Mouse (Mus musculus) kidney, adult 8-10 months (tissue): ENCODE measurements at regions not wholly inside any gene's neighbourhood (a gene's known extent, or its start where the extent isn't known, plus 50 kb on each side); places are given as distances from the start of the nearest gene placed in this dataset.
A peak's percentile ranks its signal among the peaks of the same experiment; 100 is the strongest.

Source experiments
- DNase-seq, 2 experiments: peaks; one replicate each; pipeline ENCODE4 v3.0.0; 2022

- DNase-seq: no peak
Measured at GRCm38 (mm10) chr8:44155705-44156321, 446.0 kb upstream of the Adam34 start.

GRCm38 (mm10) chr8:44165115-44165514 is 455.3 kb upstream of the Adam34 start:
- DNase-seq: no peak

GRCm38 (mm10) chr8:44177016-44177415 is 467.2 kb upstream of the Adam34 start:
- DNase-seq: no peak

- no peak for DNase-seq
Measured at GRCm38 (mm10) chr8:44202228-44202627, 492.4 kb upstream of the Adam34 start.

GRCm38 (mm10) chr8:44206391-44207170 is 496.7 kb upstream of the Adam34 start:
- no peak for DNase-seq

- DNase-seq: no peak
Measured at GRCm38 (mm10) chr8:44222346-44222745, 512.5 kb upstream of the Adam34 start.

GRCm38 (mm10) chr8:44252393-44252792 is 542.5 kb upstream of the Adam34 start:
- no peak for DNase-seq

GRCm38 (mm10) chr8:44257051-44257450 is 547.2 kb upstream of the Adam34 start:
- DNase-seq: no peak

- no peak for DNase-seq
Measured at GRCm38 (mm10) chr8:44261039-44261438, 551.2 kb upstream of the Adam34 start.

GRCm38 (mm10) chr8:44273300-44273699 is 563.5 kb upstream of the Adam34 start:
- DNase-seq: no peak

- DNase-seq: no peak
Measured at GRCm38 (mm10) chr8:44318216-44318615, 608.4 kb upstream of the Adam34 start.

- no peak for DNase-seq
Measured at GRCm38 (mm10) chr8:44334323-44334993, 600.8 kb upstream of the Fat1 start.

GRCm38 (mm10) chr8:44343401-44343800 is 591.8 kb upstream of the Fat1 start:
- no peak for DNase-seq

- DNase-seq: no peak
Measured at GRCm38 (mm10) chr8:44343924-44344323, 591.3 kb upstream of the Fat1 start.

- no peak for DNase-seq
Measured at GRCm38 (mm10) chr8:44347412-44347811, 587.8 kb upstream of the Fat1 start.

GRCm38 (mm10) chr8:44373987-44374386 is 561.3 kb upstream of the Fat1 start:
- no peak for DNase-seq

GRCm38 (mm10) chr8:44377731-44378130 is 557.5 kb upstream of the Fat1 start:
- DNase-seq: no peak

- DNase-seq: no peak
Measured at GRCm38 (mm10) chr8:44408462-44408861, 526.8 kb upstream of the Fat1 start.

- no peak for DNase-seq
Measured at GRCm38 (mm10) chr8:44410261-44410660, 525.0 kb upstream of the Fat1 start.

- DNase-seq: no peak
Measured at GRCm38 (mm10) chr8:44418003-44418402, 517.2 kb upstream of the Fat1 start.

GRCm38 (mm10) chr8:44455433-44455832 is 479.8 kb upstream of the Fat1 start:
- DNase-seq: no peak

- peak in 1 of 2 experiments; percentile 11 for DNase-seq
Measured at GRCm38 (mm10) chr8:44456336-44456735, 478.9 kb upstream of the Fat1 start.

GRCm38 (mm10) chr8:44466409-44467078 is 468.7 kb upstream of the Fat1 start:
- DNase-seq: no peak
